Mouse (Mus musculus) G1E (cell line): Measurements from ENCODE around the gene Far1.

Experiments
- CTCF ChIP-seq: IDR thresholded peaks from 2 replicates; pipeline ENCODE4 v1.5.1; 2012; ENCODE audit warnings: low read depth, low read length, inconsistent platforms, mixed read lengths
- GATA1 ChIP-seq: IDR thresholded peaks from 2 replicates; pipeline ENCODE4 v1.6.1; 2012; ENCODE audit warnings: borderline replicate concordance, low read length, inconsistent platforms, mixed read lengths

- no peak for TF ChIP-seq CTCF
- TF ChIP-seq GATA1 = no peak
Measured at GRCm38 (mm10) chr7:113505047-113505446, 8.6 kb upstream of the Far1 start.
